Mouse (Mus musculus) liver, postnatal 0 days (tissue): ENCODE results near the gene Camta1. TPM values are rescaled to one million over a fixed set of nuclear protein-coding genes. Genes with fewer than 3 reads are reported as not detected.

Source experiments
- ATAC-seq: fragments of 200-750 bp; cut with Nextera tagmentation; 2 replicates; pipeline ENCODE4 v1.8.0; 2017; ENCODE audit warnings: mild to moderate bottlenecking, moderate library complexity
- DNase-seq: peaks from one replicate; pipeline ENCODE4 v3.0.0-alpha.2; 2016
- H3K27ac ChIP-seq: fragments of 300-500 bp; sonication (generic); 2 replicates; pipeline ENCODE4 v1.5.1; 2014; ENCODE audit warnings: antibody characterized with exemption, moderate library complexity, mild to moderate bottlenecking, low read depth
- H3K27me3 ChIP-seq: fragments of 300-500 bp; sonication (generic); 2 replicates; pipeline ENCODE4 v1.6.1; 2014; ENCODE audit warnings: low read length, control low read depth, mixed read lengths; ENCODE audit not compliant: insufficient read depth
- H3K36me3 ChIP-seq: fragments of 300-500 bp; sonication (generic); replicated peaks from 2 replicates; pipeline ENCODE4 v1.6.1; 2014; ENCODE audit warnings: mild to moderate bottlenecking, control low read depth, low read length, moderate library complexity, mixed read lengths; ENCODE audit not compliant: insufficient read depth
- H3K4me1 ChIP-seq: fragments of 300-500 bp; sonication (generic); 2 replicates; pipeline ENCODE4 v1.6.1; 2014; ENCODE audit warnings: antibody characterized with exemption, mild to moderate bottlenecking, control low read depth; ENCODE audit not compliant: insufficient read depth
- H3K4me2 ChIP-seq: fragments of 300-500 bp; sonication (generic); 2 replicates; pipeline ENCODE4 v1.6.1; 2014; ENCODE audit warnings: low read depth, mild to moderate bottlenecking, low read length, moderate library complexity, mixed read lengths
- H3K4me3 ChIP-seq: fragments of 300-500 bp; sonication (generic); 2 replicates; pipeline ENCODE4 v1.5.1; 2014; ENCODE audit warnings: low read depth, low read length
- H3K9ac ChIP-seq: fragments of 300-500 bp; sonication (generic); replicated peaks from 2 replicates; pipeline ENCODE4 v1.6.1; 2014; ENCODE audit warnings: mild to moderate bottlenecking, moderate library complexity
- H3K9me3 ChIP-seq: fragments of 300-500 bp; sonication (generic); 2 replicates; pipeline ENCODE4 v1.6.1; 2016; ENCODE audit warnings: mild to moderate bottlenecking, control low read depth, low read length, mixed read lengths
- CTCF ChIP-seq: sonication (generic); IDR thresholded peaks from 2 replicates; pipeline ENCODE4 v1.5.1; 2016; ENCODE audit warnings: antibody characterized with exemption, low read depth
- EP300 ChIP-seq: IDR thresholded peaks from 2 replicates; pipeline ENCODE4 v1.6.1; 2016; ENCODE audit warnings: antibody characterized with exemption, low read depth, mild to moderate bottlenecking
- WGBS: fragments of 180-500 bp; shearing (Covaris S2); extraction: QIAGEN DNeasy Blood & Tissue Kit; methylation state at CpG from one replicate; pipeline ENCODE4 v1.1.7; 2014; ENCODE audit not compliant: insufficient replicate concordance; 5-methylcytosine and 5-hydroxymethylcytosine counted together
- polyA plus RNA-seq: library from polyadenylated mRNA; unstranded; fragments of >200 nt; fragmentation: Nextera tagmentation; extraction: Ambion mirVana; gene quantifications from 2 replicates; pipeline ENCODE4 v1.2.1, GENCODE M21; 2015

Gene Camta1
- polyA plus RNA-seq, 1 experiment from 2014 or later: 48.3 TPM

- Histone ChIP-seq H3K27ac (no peak overlapping the region), H3K4me2 (no peak overlapping the region), H3K9ac (no peak overlapping the region), H3K36me3 (no peaks in the 10 kb centered on the region), H3K4me1 (0 out of 2 replicates have a peak, but pooled peaks cover 2% of the 10 kb centered on the region), H3K27me3 (no peaks in the 10 kb centered on the region), H3K9me3 (no peaks in the 10 kb centered on the region), H3K4me3 (no peak overlapping the region)
- 61% methylated on average over 2 of the region's 2 CpGs for WGBS
- DNase-seq (no peak), ATAC-seq (no peak)
- no peak for TF ChIP-seq CTCF
- no peak for TF ChIP-seq EP300
These were observed 19.1 kb downstream of the Camta1 start for GRCm38 (mm10) chr4:151842591-151842990.

DNA sequence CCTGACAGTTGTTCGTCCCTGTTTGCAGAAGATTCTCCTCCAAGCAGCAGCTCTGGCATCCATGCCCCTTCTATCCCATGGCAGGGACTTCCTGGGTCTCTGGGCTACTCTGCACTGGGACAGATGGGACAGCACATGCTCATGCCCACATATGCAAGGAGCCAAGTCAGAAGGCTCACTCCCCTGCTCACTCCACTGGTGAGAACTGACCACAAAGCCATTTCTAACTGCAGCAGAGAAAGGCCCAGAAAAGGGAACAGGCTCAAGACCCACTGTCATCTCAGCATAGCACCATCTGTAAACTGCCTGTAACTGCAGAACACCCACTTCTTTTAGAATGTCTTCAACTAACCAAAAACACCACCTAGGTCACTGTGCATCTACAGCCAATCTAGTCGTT lies 23.2 kb downstream of the Camta1 start:
- Histone ChIP-seq H3K27ac (no peak overlapping the region), H3K4me1 (no peaks in the 10 kb centered on the region), H3K9me3 (no peaks in the 10 kb centered on the region), H3K27me3 (no peaks in the 10 kb centered on the region), H3K4me3 (no peak overlapping the region), H3K36me3 (no peaks in the 10 kb centered on the region), H3K9ac (no peak overlapping the region), H3K4me2 (no peak overlapping the region)
- ATAC-seq (no peak), DNase-seq (no peak)
- TF ChIP-seq CTCF: no peak
- no peak for TF ChIP-seq EP300
- 52% methylated on average over 2 of the region's 2 CpGs for WGBS

DNA sequence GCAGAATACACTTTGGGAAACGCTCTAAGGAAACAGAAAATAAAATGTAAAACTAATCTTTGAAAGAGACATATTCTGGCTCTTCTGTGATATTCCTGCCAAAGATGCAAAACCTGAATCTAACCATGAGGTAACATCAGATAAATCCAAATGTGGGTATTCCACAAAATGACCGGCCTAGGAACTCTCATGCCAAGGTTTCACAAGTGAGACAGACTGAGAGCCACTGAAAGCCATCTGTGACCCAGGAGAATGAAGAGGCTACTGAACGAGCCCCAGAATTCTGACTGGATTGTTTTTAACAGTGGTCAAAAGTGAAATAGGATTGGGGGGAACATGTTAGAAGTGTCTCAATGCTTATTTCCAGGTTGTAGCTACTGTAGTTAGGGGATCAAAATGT lies 25.8 kb downstream of the Camta1 start:
- H3K27ac ChIP-seq: no peak overlapping the region
- no peaks in the 10 kb centered on the region for H3K36me3 ChIP-seq
- WGBS: 83% methylated on average over 3 of the region's 3 CpGs
- no peak overlapping the region for H3K4me2 ChIP-seq
- no peaks in the 10 kb centered on the region for H3K9me3 ChIP-seq
- ATAC-seq (no peak), DNase-seq (no peak)
- no peak overlapping the region for H3K4me3 ChIP-seq
- no peak overlapping the region for H3K9ac ChIP-seq
- TF ChIP-seq CTCF (no peak), EP300 (no peak)
- H3K27me3 ChIP-seq: no peaks in the 10 kb centered on the region
- no peaks in the 10 kb centered on the region for H3K4me1 ChIP-seq

DNA sequence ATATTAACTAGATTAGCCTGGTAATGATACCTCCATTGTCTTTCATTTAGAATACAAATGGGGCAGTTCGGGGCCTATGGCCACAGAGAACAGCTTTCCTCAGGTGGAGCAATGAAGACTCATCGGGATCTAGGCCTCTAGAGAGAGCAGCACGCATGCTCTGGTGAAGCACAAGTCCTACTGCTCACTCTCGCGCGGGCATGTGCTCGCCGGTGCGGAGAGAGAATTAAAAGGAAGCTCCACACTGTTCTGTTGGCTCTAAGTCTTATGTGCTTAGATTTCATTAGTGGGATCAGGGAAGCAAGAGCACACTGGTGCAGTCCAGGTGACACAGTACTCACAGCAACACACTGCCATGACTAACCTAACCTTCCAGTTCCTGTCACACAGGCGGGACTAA lies 27.1 kb downstream of the Camta1 start:
- no peak for ATAC-seq

GRCm38 (mm10) chr4:151833940-151834449 lies 27.7 kb downstream of the Camta1 start:
- H3K36me3 ChIP-seq: no peaks in the 10 kb centered on the region
- H3K27me3 ChIP-seq: no peaks in the 10 kb centered on the region
- ATAC-seq: no peak
- no peak overlapping the region for H3K9ac ChIP-seq
- H3K4me3 ChIP-seq: no peak overlapping the region
- 67% methylated on average over 7 of the region's 7 CpGs for WGBS
- H3K27ac ChIP-seq: no peak overlapping the region
- DNase-seq: no peak
- H3K9me3 ChIP-seq: no peaks in the 10 kb centered on the region
- H3K4me1 ChIP-seq: no peaks in the 10 kb centered on the region
- no peak overlapping the region for H3K4me2 ChIP-seq
- no peak for TF ChIP-seq EP300
- no peak for TF ChIP-seq CTCF

More for the DNA sequence above, 27.1 kb downstream of the Camta1 start:
- H3K36me3 ChIP-seq: no peaks in the 10 kb centered on the region
- no peak overlapping the region for H3K4me3 ChIP-seq
- H3K27me3 ChIP-seq: no peaks in the 10 kb centered on the region
- no peak for TF ChIP-seq EP300
- TF ChIP-seq CTCF: no peak
- H3K9ac ChIP-seq: no peak overlapping the region
- 93% methylated on average over 10 of the region's 10 CpGs for WGBS
- DNase-seq: no peak
- no peaks in the 10 kb centered on the region for H3K4me1 ChIP-seq
- no peak overlapping the region for H3K4me2 ChIP-seq
- H3K27ac ChIP-seq: no peak overlapping the region
- H3K9me3 ChIP-seq: no peaks in the 10 kb centered on the region

DNA sequence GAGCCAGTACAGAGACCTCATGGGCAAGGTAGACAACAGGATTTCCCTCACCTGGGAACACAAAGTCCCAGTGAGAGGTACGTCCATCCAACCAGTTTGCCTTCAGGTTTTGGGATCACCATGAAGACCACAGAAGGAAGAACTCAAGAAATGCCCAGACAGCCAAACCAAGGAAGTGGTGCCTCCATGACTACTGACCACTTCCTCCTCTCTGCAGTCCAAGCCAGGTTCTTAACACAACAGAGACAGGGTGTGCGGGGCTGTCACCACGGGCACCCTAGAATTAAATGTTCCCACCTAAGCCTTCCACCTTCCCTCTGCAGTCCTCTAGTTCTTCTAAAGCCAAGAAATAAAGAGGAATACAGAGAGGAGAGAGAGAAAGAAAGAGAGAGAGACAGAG lies 33.8 kb downstream of the Camta1 start:
- Histone ChIP-seq H3K4me3 (no peak overlapping the region), H3K9ac (no peak overlapping the region), H3K9me3 (no peaks in the 10 kb centered on the region), H3K4me2 (no peak overlapping the region), H3K36me3 (no peaks in the 10 kb centered on the region; the same call in 1 of the 2 replicates), H3K27ac (no peak overlapping the region), H3K4me1 (no peaks in the 10 kb centered on the region), H3K27me3 (no peaks in the 10 kb centered on the region)
- 58% methylated on average over 3 of the region's 3 CpGs for WGBS
- ATAC-seq (no peak), DNase-seq (no peak)
- TF ChIP-seq CTCF: no peak
- no peak for TF ChIP-seq EP300

DNA sequence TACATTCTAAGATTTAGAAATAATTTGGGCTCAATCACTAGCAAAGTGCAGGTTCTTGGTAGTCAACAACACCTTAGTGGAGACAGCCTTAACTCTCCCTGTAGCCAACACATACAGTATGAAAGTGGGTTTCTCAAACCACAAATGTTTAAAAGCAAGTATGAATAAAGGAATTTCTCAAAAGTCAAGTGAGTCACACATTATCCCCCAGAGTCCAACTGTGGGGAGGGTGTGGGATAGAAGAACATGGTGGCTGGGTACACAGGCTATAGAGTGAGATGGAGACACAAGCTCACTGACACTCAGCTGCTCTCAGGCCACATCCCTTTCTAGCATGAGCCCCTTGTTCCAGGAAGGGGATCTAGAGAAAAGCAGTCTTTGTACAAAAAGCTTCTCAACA lies 34.3 kb downstream of the Camta1 start:
- TF ChIP-seq EP300: no peak
- TF ChIP-seq CTCF: no peak
- no peak for DNase-seq
- Histone ChIP-seq H3K9me3 (no peaks in the 10 kb centered on the region), H3K4me3 (no peak overlapping the region), H3K4me1 (no peaks in the 10 kb centered on the region), H3K27ac (no peak overlapping the region), H3K27me3 (no peaks in the 10 kb centered on the region), H3K4me2 (no peak overlapping the region), H3K9ac (no peak overlapping the region), H3K36me3 (no peaks in the 10 kb centered on the region; the same call in 1 of the 2 replicates)
- ATAC-seq: no peak
